ENCODE assay signal across 9 mouse cellular contexts in genomic region chr12:27502716-27503486, GRCm38 (mm10).
A peak's percentile ranks its signal among the peaks of the same experiment; 100 is the strongest.
DNase-seq lines count a peak whose midpoint lies in the region; ATAC-seq and TF ChIP-seq lines count a peak whose summit lies in the region.
"Had no signal": no experiment of that assay in that cellular context is flagged by ENCODE, and none has a peak within 500 bp of the region (broad histone marks: within the 10 kb centered on the region; RNA-seq: fewer than 3 reads in every experiment).

No protein-coding gene starts in this region.

- no peak for DNase-seq in neural tube, embryonic 10.5 days (ENCODE audit: extremely low spot score, low spot score)
- DNase-seq in limb, embryonic 14.5 days (ENCODE audit: low spot score): peak; percentile 58
- no peak for DNase-seq in liver
- DNase-seq in left cerebral cortex, adult 9 months (ENCODE audit: low spot score in 2 of 2): no peak
- DNase-seq in adrenal gland, adult 18-20 months (ENCODE audit: low spot score in 2 of 2): no peak

- 0 out of 2 replicates have a peak, but pooled peaks have one; percentile 23 for ATAC-seq in forebrain, embryonic 15.5 days (replicated peaks)
- no peak for ATAC-seq in forebrain, embryonic 13.5 days
- peak; percentile 43; the same call in 1 of the 2 replicates for ATAC-seq in neural tube, embryonic 13.5 days (ENCODE audit: low read depth)
- no peak for ATAC-seq in limb, embryonic 14.5 days (ENCODE audit: low FRiP score, low read depth)

- H3K36me3 ChIP-seq in forebrain, embryonic 15.5 days: no peaks in the 10 kb centered on the region
- H3K36me3 ChIP-seq in forebrain, embryonic 13.5 days (ENCODE audit: poor library complexity, severe bottlenecking): no peaks in the 10 kb centered on the region
- no peaks in the 10 kb centered on the region for H3K36me3 ChIP-seq in neural tube, embryonic 13.5 days
- no peaks in the 10 kb centered on the region for H3K36me3 ChIP-seq in limb, embryonic 14.5 days (ENCODE audit: control insufficient read depth, insufficient read depth, low read length)
- H3K36me3 ChIP-seq: neural tube, embryonic 12.5 days had no signal

- WGBS in forebrain, embryonic 15.5 days: 13% methylated on average over 6 of the region's 6 CpGs
- WGBS in forebrain, embryonic 13.5 days: 13% methylated on average over 6 of the region's 6 CpGs
- 13% methylated on average over 6 of the region's 6 CpGs for WGBS in neural tube, embryonic 13.5 days
- 13% methylated on average over 6 of the region's 6 CpGs for WGBS in limb, embryonic 14.5 days

- peak overlapping the region; percentile 39; the same call in 1 of the 2 replicates for H3K27ac ChIP-seq in forebrain, embryonic 15.5 days (replicated peaks)
- no peak overlapping the region for H3K27ac ChIP-seq in forebrain, embryonic 13.5 days
- no peak overlapping the region for H3K27ac ChIP-seq in neural tube, embryonic 13.5 days (replicated peaks)
- no peak overlapping the region for H3K27ac ChIP-seq in limb, embryonic 14.5 days (replicated peaks; ENCODE audit: low read depth, low read length)
- H3K27ac ChIP-seq: neural tube, embryonic 12.5 days had no signal

- H3K9me3 ChIP-seq in forebrain, embryonic 15.5 days: no peaks in the 10 kb centered on the region
- no peaks in the 10 kb centered on the region for H3K9me3 ChIP-seq in forebrain, embryonic 13.5 days (replicated peaks)
- H3K9me3 ChIP-seq in neural tube, embryonic 13.5 days: no peaks in the 10 kb centered on the region
- no peaks in the 10 kb centered on the region for H3K9me3 ChIP-seq in limb, embryonic 14.5 days (ENCODE audit: control insufficient read depth, low read length)
- H3K9me3 ChIP-seq: neural tube, embryonic 12.5 days had no signal

- H3K4me3 ChIP-seq in forebrain, embryonic 15.5 days: no peak overlapping the region
- no peak overlapping the region for H3K4me3 ChIP-seq in forebrain, embryonic 13.5 days
- no peak overlapping the region for H3K4me3 ChIP-seq in neural tube, embryonic 13.5 days
- no peak overlapping the region for H3K4me3 ChIP-seq in limb, embryonic 14.5 days (replicated peaks; ENCODE audit: low read length)
- H3K4me3 ChIP-seq: neural tube, embryonic 12.5 days had no signal

- TF ChIP-seq POLR2A in limb, embryonic 14.5 days (IDR thresholded peaks at IDR 0.05; ENCODE audit: borderline replicate concordance, extremely low read depth, insufficient read depth, insufficient read length): no peak

- no peak overlapping the region for H3K4me2 ChIP-seq in forebrain, embryonic 15.5 days (replicated peaks)
- H3K4me2 ChIP-seq in forebrain, embryonic 13.5 days: no peak overlapping the region
- no peak overlapping the region for H3K4me2 ChIP-seq in neural tube, embryonic 13.5 days
- no peak overlapping the region for H3K4me2 ChIP-seq in limb, embryonic 14.5 days (replicated peaks; ENCODE audit: low read depth, low read length, severe bottlenecking)
- H3K4me2 ChIP-seq: neural tube, embryonic 12.5 days had no signal

- no peak overlapping the region for H3K9ac ChIP-seq in forebrain, embryonic 15.5 days (replicated peaks)
- no peak overlapping the region for H3K9ac ChIP-seq in forebrain, embryonic 13.5 days
- 0 out of 2 replicates have a peak overlapping the region, but pooled peaks have one; percentile 26 for H3K9ac ChIP-seq in neural tube, embryonic 13.5 days
- H3K9ac ChIP-seq in limb, embryonic 14.5 days (ENCODE audit: low read depth, low read length, severe bottlenecking): no peak overlapping the region
- H3K9ac ChIP-seq: neural tube, embryonic 12.5 days had no signal

- peaks cover 17% of the 10 kb centered on the region for H3K4me1 ChIP-seq in forebrain, embryonic 15.5 days
- peaks cover 19% of the 10 kb centered on the region for H3K4me1 ChIP-seq in forebrain, embryonic 13.5 days
- peaks cover 21% of the 10 kb centered on the region for H3K4me1 ChIP-seq in neural tube, embryonic 13.5 days (replicated peaks)
- H3K4me1 ChIP-seq in limb, embryonic 14.5 days (ENCODE audit: control insufficient read depth, insufficient read depth, low read length): peaks cover 17% of the 10 kb centered on the region

- H3K27me3 ChIP-seq in forebrain, embryonic 15.5 days: no peaks in the 10 kb centered on the region
- no peaks in the 10 kb centered on the region for H3K27me3 ChIP-seq in forebrain, embryonic 13.5 days
- no peaks in the 10 kb centered on the region for H3K27me3 ChIP-seq in neural tube, embryonic 13.5 days
- H3K27me3 ChIP-seq in limb, embryonic 14.5 days (ENCODE audit: control insufficient read depth, insufficient read depth, low read length): no peaks in the 10 kb centered on the region
- H3K27me3 ChIP-seq: neural tube, embryonic 12.5 days had no signal

Comparison
In these comparisons a context has a peak if more than half of its experiments do, and no peak if none do; other contexts are left out.
1. ATAC-seq: peak in forebrain, embryonic 15.5 days (single experiment) and neural tube, embryonic 13.5 days (single experiment); none in forebrain, embryonic 13.5 days (single experiment) and limb, embryonic 14.5 days (single experiment).